Mouse (Mus musculus): Measurements from ENCODE around the gene Gm5108. TPM values are rescaled to one million over a fixed set of nuclear protein-coding genes. Genes with fewer than 3 reads are reported as not detected.

Gm5108 gene
- total RNA-seq (2015) (not detected in 2 replicates), total RNA-seq (2017) (not detected in 2 replicates)

DNA sequence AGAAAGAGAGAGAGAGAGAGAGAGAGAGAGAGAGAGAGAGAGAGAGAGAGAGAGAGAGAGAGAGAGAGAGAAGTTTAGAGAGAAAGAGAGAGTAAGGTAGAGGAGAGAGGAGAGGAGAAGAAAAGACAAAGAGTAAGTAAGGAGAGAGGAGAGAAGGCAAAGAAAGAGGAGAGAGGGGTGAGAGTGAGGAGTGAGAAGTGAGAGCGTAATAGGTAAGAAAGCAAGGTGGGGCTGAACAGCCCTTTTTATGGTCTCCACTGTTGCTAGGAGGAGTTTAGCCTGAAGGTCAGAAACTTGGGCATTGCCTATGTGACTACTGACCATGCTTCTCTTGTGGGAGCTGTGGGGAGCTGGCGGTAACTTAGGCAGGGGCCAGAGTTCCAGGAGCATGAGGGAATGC, at the start of gene Gm5108:
Gm5108 (plus strand) TSS at position 301 of the 400 bp plus-strand sequence.
- no peak for ATAC-seq (replicated peaks; ENCODE audit: poor library complexity)

DNA sequence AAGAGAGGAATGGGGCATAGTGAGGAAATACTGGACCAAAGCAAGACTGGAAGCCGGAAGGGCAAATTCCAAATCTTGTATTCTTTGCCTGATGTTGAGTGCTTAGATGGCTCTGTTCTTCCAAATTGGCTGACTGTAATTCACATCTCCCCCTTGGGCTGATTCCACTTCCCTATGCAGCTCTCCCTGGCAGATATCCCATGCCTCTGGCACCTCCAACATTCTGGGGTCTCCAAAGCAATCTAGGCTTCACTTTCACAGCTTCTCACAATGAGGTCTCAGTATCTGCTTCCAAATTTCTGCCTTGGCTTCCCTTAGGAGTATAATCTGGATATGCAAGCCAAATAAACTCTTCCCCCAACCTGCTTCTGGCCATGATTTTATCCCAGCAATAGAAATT, 42.5 kb upstream of the Gm5108 start:
- no peak for ATAC-seq (replicated peaks; ENCODE audit: poor library complexity)

DNA sequence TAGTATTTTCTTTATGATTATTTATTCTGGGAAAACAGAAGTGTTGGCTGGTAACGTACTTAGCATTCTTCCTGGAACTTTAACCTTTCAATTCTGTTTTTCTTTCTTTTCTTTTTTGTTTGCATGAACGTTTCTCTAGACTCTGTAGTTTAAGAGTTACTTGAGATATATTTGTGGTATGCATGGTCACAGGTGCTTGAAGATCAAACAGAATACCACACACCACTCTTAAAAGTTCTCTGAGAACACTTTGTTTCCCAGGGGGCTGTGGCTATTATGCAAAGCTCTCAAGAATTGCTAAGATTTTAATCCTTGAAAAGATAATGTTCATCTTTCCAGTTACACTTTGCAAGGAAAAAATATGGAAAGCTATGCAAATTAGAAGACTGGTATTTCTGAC, 36.9 kb upstream of the Gm5108 start:
- no peak for ATAC-seq (replicated peaks; ENCODE audit: poor library complexity)

DNA sequence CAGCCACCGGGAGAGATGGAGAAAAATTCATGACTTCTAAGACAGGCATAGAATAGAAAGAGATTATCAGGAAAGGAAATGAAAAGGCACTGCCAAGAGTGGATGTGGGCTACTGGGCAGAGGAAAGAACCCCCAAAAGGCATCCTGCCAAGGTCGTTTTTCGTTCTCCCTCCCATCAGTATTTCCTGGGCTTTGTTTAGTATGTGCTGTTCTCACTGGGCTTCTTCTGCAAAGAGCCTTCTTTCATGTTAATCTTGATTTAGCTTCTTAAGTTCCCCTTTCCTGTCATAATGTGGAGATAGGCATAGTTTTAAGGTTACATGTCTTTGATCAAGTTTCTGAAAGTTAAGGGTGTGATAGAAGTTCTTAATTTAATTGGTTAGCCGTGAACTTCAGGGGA, 10.9 kb upstream of the Gm5108 start:
- ATAC-seq (replicated peaks; ENCODE audit: poor library complexity), result peak; percentile 36; the same call in 1 of the 2 replicates

DNA sequence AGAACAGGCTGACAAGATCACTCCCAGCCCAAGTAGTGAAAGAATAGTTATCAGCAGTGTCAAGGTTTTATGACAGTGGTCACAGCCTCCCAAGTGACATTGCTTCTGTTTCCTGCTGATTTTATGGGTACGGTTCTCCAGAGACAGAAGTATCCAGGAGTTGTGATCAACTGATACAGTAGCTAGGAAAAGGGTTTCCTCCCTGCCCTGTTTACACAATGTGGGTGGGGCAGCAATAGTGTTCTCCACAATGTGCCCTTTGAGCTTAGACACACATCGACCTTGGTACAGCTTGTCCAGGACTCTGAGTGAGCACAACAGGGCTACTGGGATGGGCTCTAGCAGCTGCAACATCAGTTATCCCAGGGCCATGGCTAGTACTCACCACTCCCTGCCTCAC, 9.8 kb upstream of the Gm5108 start:
- peak; percentile 82 for ATAC-seq (replicated peaks; ENCODE audit: poor library complexity)

DNA sequence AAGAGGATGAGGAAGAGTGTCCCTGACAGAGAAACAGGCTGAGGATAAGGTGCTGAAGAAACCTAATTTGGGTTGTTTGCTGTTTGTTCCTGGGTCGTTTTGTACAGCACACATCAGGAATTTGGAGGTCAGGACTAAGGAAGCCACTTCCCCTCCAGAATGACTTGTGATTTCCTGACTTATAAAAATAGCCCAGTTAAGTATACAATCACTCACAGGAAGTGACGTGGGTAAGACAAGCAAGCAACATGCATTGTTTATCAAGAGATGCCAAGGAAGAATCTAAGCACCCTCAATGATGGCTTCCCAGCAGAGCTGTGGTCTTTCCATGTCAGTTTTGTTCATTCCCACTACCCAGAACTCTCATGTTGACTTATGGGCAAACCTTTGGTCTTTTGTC, 1.7 kb downstream of the Gm5108 start:
- ATAC-seq (replicated peaks; ENCODE audit: poor library complexity), result peak; percentile 72

DNA sequence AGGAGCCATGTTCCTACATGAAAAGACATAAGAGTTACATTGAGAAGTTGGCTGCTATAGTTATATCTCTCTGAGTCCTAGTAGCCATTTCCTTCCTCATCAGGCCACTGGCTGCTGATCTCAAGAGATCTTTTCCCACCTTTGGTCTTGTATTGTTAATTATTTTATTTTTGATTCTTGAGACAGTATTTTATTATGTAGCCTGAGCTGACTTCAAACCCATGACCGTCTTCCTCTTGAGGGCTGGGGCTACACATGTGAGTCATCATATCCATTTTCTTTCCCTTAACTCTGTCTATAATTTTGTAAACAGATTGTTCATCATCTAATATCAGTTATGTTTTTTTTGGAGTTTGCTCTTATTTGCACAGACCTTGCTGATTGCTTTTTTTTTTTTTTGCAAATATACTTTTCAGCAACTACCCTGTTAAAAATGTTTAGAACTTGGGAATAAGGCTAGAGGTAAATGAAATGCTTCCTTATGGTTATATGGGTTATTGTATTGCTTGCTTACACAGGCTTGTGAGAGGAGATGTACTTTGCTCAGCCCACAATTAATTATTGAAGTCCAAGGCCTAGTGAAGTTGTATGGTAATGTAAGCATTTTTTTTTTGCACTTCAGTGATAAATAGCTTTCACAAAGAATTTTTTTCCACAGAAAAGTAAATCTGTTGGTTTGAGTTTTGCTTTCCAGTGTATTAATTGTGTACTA, 2.8 kb downstream of the Gm5108 start:
- no peak for ATAC-seq (replicated peaks; ENCODE audit: poor library complexity)

DNA sequence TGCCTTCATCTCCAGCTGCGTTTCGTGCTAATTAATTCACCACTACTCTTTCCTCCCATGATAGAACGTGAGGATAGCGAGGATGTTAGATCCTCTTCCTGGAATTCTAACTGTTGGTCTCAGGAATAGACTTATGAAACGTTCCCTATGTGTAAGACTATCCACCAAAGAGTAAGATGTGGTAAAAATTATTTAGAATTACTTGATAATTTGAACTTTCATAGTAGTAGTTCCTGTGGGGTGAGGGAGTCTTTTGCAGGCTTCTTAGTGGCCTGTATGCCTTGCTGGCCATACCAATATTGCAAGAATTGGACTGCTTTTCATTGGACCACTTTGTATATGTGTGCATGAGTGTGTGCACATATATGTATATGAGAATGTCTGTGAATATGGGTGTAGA, 4.9 kb downstream of the Gm5108 start, which contains the start of gene Gm21905:
Gm21905 (minus strand) TSS at position 101 of the 400 bp plus-strand sequence.
- ATAC-seq (replicated peaks; ENCODE audit: poor library complexity), result no peak

DNA sequence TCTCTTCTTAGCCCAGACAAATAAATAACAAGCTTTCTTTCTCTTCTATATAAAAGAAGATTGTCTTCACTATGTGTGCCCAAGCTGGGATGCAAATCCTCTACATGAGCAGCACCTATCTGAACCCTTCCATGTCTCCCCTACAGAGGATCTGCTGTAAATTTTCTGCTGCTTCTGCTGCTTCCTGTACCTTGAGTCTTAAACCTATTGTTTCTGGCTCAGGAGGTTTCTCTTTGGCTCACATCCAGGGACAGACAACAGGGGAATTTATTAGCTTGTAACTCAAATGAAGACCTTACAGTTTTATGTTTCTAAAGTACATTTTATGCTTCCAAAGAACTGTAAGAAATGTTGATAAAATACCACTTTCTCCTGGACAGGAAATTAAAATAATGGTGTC, 5.5 kb downstream of the Gm5108 start:
- no peak for ATAC-seq (replicated peaks; ENCODE audit: poor library complexity)

DNA sequence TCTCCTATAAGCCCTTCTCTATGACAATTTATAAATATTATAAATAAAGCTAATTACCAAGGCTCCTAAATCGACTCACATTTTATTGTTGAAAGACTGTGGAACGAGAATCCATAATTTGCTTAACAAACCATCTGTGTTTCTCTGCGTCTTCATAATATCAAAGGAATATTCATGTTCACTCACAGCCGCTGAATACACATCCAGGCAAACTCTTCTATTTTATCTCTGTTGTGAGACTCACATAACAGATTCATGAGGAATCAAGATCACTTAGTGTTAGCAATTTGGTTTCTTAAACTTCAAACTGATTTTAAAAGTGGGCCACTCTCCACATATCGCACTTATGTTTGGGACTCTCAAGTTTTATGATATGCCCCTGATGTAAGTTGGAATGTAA, 6.6 kb downstream of the Gm5108 start:
- no peak for ATAC-seq (replicated peaks; ENCODE audit: poor library complexity)

DNA sequence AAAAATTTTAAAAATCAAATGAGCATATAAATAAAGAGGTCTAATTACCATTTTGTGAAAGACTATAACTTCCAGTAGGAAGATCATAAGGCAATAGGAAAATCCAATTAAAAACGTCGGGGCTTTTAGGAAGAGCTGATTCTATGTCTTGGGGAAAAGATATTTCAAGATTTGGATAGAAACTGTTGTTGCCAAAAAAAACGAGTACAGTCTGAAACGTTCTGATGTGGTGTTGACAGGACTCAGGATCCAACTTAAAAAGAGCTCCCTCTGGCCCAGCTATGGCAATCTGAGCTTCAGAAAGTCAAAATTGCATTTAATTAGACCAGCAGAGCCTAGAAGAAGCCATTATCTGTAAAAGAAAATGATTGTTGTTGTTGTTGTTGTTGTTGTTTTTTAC, 12.6 kb downstream of the Gm5108 start:
- no peak for ATAC-seq (replicated peaks; ENCODE audit: poor library complexity)

DNA sequence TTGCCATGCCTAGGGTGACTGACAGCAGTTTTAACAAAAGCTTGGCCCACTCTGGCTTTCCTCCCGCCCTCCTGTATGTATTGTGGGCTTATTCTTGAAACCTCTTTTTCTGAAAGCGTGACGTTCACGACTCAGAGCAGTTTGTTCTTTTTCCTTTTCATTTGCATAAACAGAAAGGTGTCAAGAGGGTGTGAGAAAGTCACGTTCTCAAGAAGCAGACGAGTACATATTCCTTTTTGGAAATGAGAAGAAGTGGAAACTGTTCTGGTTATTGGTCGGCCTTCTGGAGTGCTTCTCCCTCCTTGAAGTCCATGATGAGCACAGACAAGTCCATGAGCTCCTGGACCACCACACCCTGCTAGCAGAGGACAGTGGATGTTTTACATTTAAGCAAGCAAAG, 14.0 kb downstream of the Gm5108 start:
- no peak for ATAC-seq (replicated peaks; ENCODE audit: poor library complexity)

DNA sequence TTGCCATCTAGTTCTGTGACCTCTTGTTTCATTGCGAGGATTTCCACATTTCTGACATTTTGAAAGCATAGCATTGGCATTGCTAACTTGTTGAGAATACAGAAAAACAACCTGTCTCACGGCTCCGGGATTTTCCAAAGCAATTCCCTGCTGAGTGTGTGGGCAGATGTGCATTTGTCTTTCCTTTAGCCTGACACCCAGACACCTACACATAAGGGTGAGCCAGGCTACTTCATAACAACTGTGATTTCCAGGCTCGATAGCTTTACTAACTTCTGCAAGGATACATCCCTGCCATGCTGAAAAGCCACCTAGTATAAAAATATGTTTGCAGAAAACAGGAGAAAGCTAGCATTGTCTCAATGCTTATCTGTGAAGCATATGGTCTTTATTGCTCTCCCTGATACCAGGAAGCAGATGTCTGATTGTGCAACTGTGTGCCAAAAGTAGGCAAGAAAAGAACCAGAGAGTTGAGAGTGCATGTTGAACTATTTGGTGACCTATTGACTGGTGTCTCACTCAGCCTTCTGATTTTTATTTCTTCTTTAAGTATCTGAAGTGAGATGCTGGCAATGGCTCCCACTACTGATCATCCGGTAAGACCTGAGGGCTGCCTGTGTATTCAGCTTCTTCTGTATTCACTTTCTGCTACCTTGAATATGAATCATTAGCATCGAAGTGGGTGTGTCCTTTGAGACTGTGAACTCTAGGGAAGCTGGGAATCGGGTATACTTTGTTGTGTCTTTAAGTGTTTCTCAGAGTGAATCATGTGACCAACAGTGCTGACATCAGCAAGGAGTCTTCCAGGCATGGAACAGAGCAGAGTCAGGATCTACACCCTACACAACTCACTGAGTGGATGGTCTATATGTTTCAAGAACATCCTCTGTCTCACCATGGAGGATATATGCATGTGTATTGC, 20.5 kb downstream of the Gm5108 start:
- ATAC-seq (replicated peaks; ENCODE audit: poor library complexity), result peak; percentile 86

DNA sequence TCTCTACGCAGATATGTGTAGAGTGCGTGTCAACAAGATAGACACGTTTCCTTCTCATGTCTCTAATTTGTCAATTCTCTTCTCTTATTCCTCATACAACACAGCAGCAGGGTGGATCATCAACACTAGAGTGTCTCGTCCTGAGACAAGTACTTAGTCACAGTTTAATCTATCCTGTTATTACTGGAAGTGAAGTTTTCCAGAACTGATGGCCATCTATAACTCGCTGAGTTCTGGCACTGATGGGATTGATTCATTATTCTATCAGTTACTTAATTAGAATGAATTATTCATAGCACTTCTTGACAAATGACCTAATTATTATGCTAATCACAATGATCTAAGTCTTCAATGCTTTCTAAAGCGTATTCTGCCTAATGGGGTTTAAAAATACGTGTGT, 28.1 kb downstream of the Gm5108 start:
- ATAC-seq (replicated peaks; ENCODE audit: poor library complexity), result no peak

DNA sequence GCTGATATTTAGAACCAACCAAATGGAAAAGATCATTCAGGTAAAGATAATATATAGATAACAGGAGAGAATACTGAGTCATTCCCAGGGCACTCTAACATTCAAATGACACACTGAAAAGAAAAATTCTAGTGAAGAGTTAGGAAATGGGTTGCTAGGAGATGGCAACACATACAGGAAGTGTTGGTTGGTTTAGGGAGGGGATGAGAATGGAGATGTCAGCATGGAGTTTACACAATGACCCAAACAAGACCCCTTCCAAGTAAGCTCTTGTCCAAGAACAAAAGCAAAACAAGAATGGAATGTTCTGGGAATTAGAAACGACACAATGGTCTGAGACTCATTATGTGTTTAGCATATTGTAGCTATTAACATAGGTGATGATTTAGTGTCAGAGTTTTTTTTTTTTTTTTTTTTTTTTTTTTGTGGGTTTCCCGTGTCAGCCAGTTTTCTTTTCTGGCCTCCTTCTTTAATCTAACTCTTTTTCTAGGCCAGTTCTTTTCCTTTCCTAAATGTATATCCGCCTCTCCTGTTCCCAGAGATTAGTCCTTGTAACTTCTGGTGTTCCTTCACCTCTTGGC, 40.6 kb downstream of the Gm5108 start:
- ATAC-seq (replicated peaks; ENCODE audit: poor library complexity), result peak; percentile 76

DNA sequence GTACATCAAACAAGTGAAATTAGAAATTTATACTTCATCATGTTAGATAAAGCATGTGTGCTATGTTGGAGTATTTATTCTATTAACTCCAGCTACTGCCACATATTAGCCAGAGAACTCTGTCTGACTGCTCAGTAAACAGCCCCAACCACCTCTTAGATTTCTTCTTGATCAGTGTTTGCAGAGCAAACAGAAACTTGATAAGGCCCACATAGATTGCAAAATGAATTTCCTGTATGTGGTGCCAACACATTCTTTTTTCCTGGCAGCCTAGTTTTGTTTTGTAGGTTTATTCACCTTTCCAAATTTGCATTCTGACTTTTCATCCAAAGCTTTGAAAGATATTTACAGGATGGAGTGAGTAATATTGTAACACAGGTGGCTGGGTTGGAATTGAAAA, 49.0 kb downstream of the Gm5108 start:
- no peak for ATAC-seq (replicated peaks; ENCODE audit: poor library complexity)

DNA sequence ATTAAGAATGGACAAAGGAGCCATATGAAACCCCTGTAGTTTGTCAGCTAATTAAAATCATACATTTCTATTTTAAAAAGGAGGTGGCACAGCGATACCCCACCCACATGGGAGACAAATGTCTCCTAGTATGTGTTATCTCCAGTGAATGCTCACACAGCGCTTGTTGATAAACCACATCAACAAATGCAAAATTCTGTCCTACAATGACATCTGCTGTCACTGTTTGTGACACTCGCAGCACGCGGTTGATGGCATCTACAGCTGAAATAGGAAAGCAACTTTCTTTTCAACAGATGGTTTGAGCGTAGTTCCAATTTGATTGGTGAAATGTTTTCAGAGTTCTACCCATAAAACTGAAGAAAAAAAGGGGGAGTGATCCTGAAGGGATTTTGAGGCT, 61.1 kb downstream of the Gm5108 start:
- ATAC-seq (replicated peaks; ENCODE audit: poor library complexity), result peak; percentile 93

DNA sequence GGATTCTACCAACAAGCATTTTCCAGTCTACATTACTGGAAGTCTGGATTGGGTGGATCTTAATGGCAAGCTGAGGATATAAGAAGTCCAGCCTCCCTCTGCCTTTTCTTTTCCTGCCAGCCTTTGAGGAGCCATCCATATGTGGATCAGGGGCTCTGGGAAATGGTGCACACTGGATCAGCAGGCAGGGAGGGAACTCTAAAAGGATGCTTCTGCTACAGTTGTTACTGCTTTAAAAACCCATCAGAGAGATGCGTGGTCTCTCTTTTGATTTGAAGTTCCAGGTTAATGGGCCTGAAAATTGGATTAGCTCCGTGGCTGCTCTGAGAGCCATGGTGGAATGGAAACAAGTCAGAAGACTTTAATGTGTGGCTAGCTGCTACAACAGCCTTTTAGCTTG, 62.4 kb downstream of the Gm5108 start:
- no peak for ATAC-seq (replicated peaks; ENCODE audit: poor library complexity)

DNA sequence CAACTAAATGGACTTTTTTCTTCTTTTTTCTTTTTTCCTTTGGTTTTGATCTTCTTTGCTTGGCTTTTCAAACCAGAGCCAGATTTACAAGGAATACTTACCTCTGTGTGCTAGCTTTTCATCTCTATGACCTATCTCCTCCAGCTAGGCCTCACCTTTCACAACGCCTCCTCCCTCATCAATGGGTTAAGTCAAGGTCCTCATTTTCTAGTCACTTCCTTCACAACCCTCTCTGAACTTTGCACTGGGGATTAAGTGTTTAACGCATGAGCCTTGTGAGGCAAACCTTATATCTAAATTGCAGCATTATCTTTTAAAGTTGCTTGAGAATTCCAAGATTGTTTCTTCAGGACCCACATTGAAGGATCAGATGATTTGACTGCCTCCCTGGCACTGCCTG, 63.0 kb downstream of the Gm5108 start:
- no peak for ATAC-seq (replicated peaks; ENCODE audit: poor library complexity)

DNA sequence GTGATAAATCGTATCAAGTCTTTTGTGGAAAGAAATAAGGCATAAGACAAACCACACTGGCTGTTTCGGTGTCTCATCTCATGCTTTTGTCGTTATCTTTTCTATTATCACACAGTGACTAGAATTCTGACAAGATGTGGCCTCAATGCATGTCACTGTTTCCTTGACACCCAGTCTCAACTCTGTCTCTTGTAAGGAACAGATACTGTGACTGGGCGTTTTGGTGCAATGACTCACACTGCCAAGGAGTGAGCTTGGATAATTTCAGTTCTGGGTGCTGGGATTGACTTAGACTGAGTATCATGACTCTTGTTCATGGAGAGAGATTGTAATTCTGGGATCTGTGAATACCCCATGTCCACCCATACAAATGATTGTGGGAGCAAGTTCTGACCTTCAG, 65.6 kb downstream of the Gm5108 start:
- ATAC-seq (replicated peaks; ENCODE audit: poor library complexity), result peak; percentile 50

DNA sequence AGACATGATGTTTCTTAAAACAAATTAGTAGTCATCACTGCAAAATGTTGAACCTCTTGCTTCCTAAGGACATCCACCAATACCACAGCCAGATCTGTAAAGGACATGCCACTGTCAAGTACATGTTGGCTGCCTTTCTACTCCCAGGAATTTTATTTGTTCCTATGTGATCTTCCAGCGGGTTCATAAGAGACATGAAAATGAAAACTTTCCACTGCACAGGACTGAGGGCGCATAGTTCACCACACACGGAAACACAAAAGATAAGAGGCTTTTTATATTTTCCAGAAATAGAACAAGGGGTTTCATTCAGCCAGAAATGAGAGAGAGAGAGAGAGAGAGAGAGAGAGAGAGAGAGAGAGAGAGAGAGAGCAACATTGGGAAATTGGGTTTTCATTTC, 70.1 kb downstream of the Gm5108 start:
- no peak for ATAC-seq (replicated peaks; ENCODE audit: poor library complexity)

DNA sequence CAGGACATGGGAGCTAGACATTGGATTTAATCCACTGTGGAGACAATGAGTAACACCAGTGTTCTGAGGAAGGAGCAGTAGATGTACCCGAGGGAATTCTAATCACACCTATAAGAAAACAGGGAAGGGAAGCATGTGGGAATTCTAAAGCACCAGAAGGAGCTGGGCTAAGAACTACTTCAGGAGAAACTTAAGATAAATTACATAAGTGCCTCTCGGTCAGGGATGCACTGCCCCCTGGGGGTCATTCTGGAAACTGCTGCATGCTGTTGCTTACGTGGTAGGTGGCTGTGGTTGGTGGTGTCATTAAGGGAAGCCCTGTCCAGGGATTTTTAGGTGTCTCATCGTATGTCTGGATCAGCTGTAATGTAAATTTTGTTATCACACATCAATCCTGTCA, 71.1 kb downstream of the Gm5108 start:
- ATAC-seq (replicated peaks; ENCODE audit: poor library complexity), result peak; percentile 100
